Mouse (Mus musculus) regulatory T cell (primary cell): ENCODE measurements at regions not wholly inside any gene's neighbourhood (a gene's known extent, or its start where the extent isn't known, plus 50 kb on each side); places are given as distances from the start of the nearest gene placed in this dataset.

Experiments used
- in situ Hi-C: fragments of 300-600 bp; cut with MboI, MseI; formaldehyde crosslinking; loops from one replicate; pipeline ENCODE4 v1.15.1; 2025; ENCODE audit warnings: high pct_unique_total_duplicates

GRCm38 (mm10) chr4:102657244-102657643 lies 83.9 kb upstream of the Sgip1 start:
- in situ Hi-C loops = loop anchor here (5.0 kb wide), 2 partner anchors 165 to 420 kb away; no protein-coding TSS in a partner anchor

- in situ Hi-C loops = loop anchor here (5.0 kb wide), 2 partner anchors 166 to 421 kb away; no protein-coding TSS in a partner anchor
These were observed 82.5 kb upstream of the Sgip1 start for GRCm38 (mm10) chr4:102658578-102658977.

- in situ Hi-C loops = no loop called here
These were observed 77.5 kb upstream of the Sgip1 start for GRCm38 (mm10) chr4:102663617-102664016.

GRCm38 (mm10) chr4:102682190-102682589 lies 58.9 kb upstream of the Sgip1 start:
- in situ Hi-C loops = no loop called here

- in situ Hi-C loops = no loop called here
These were observed 56.1 kb upstream of the Sgip1 start for GRCm38 (mm10) chr4:102685045-102685444.

- in situ Hi-C loops = no loop called here
These were observed 52.7 kb upstream of the Sgip1 start for GRCm38 (mm10) chr4:102688378-102688777.
